Mouse (Mus musculus) testis, adult 2 months (tissue): ENCODE data around the gene Ttc23. TPM values are rescaled to one million over a fixed set of nuclear protein-coding genes. Genes with fewer than 3 reads are reported as not detected.

Experiments used
- H3K27ac ChIP-seq: fragments of 200-500 bp; 2 replicates; pipeline ENCODE4 v1.5.1; 2012; ENCODE audit warnings: low read depth, low read length; ENCODE audit not compliant: control insufficient read depth, insufficient read depth
- H3K27me3 ChIP-seq: fragments of 200-500 bp; 2 replicates; pipeline ENCODE4 v1.6.1; 2012; ENCODE audit warnings: mild to moderate bottlenecking, low read length, moderate library complexity; ENCODE audit not compliant: control insufficient read depth, insufficient read depth
- H3K36me3 ChIP-seq: fragments of 200-500 bp; 2 replicates; pipeline ENCODE4 v1.6.1; 2012; ENCODE audit warnings: mild to moderate bottlenecking, low read length; ENCODE audit not compliant: control insufficient read depth, insufficient read depth
- H3K4me1 ChIP-seq: fragments of 200-500 bp; 2 replicates; pipeline ENCODE4 v1.6.1; 2012; ENCODE audit warnings: low read length; ENCODE audit not compliant: control insufficient read depth, insufficient read depth
- H3K4me3 ChIP-seq: fragments of 200-500 bp; 2 replicates; pipeline ENCODE4 v1.5.1; 2012; ENCODE audit warnings: low read depth, mild to moderate bottlenecking, low read length, moderate library complexity, mixed read lengths; ENCODE audit not compliant: control insufficient read depth
- CTCF ChIP-seq: fragments of 200-500 bp; IDR thresholded peaks from 2 replicates; pipeline ENCODE4 v1.5.1; 2012; ENCODE audit warnings: low read depth, mild to moderate bottlenecking, inconsistent platforms, low read length, moderate library complexity; ENCODE audit not compliant: control insufficient read depth, insufficient read depth, insufficient replicate concordance
- POLR2A ChIP-seq: fragments of 200-500 bp; IDR thresholded peaks from 2 replicates; pipeline ENCODE4 v1.6.1; 2012; ENCODE audit warnings: low read depth, mild to moderate bottlenecking, inconsistent platforms, low read length, moderate library complexity; ENCODE audit not compliant: control insufficient read depth
- polyA plus RNA-seq: library from polyadenylated mRNA; depleted of rRNA; stranded (reverse); fragments of >200 nt; gene quantifications from 2 replicates; pipeline ENCODE4 v1.2.3, GENCODE M21; 2012; rRNA removed

Ttc23 gene
- polyA plus RNA-seq, 1 experiment, result 43.7 TPM

GRCm38 (mm10) chr7:67803015-67803856 is 156.0 kb downstream of the Ttc23 start:
- Histone ChIP-seq H3K27me3 (no peaks in the 10 kb centered on the region), H3K27ac (no peak overlapping the region), H3K4me1 (peaks cover 7% of the 10 kb centered on the region), H3K4me3 (peak overlapping the region; percentile 80), H3K36me3 (no peaks in the 10 kb centered on the region)
- TF ChIP-seq POLR2A (peak; percentile 23; the same call in 1 of the 2 replicates), CTCF (peak; percentile 98)

GRCm38 (mm10) chr7:67803857-67804215 is 156.6 kb downstream of the Ttc23 start:
- Histone ChIP-seq H3K27me3 (no peaks in the 10 kb centered on the region), H3K27ac (no peak overlapping the region), H3K4me3 (peak overlapping the region; percentile 80)

More at GRCm38 (mm10) chr7:67803857-67804215, 156.6 kb downstream of the Ttc23 start:
- Histone ChIP-seq H3K36me3 (no peaks in the 10 kb centered on the region), H3K4me1 (peaks cover 7% of the 10 kb centered on the region)
- TF ChIP-seq CTCF (no peak), POLR2A (0 out of 2 replicates have a peak, but pooled peaks have one; percentile 0)

Other genes with a start within 250 kb of the Ttc23 start
- gene Lrrc28, start 2.1 kb upstream of the Ttc23 start, polyA plus RNA-seq, result 565 and 587 TPM in 2 replicates
- gene Synm, start 112.3 kb downstream of the Ttc23 start, polyA plus RNA-seq, result 3.3 and 4.4 TPM in 2 replicates